Mouse (Mus musculus) left cerebral cortex, adult 2 months (tissue): ENCODE measurements around the gene Slco2a1. TPM values are rescaled to one million over a fixed set of nuclear protein-coding genes. Genes with fewer than 3 reads are reported as not detected.

Source experiments
- DNase-seq, 2 experiments: peaks; one replicate each; pipeline ENCODE4 v3.0.0; 2021 to 2022; ENCODE audit warnings: low spot score in 2 of 2, mixed read lengths in 1 of 2; ENCODE audit errors: extremely low spot score in 1 of 2
- H3K27ac ChIP-seq: fragments of 200-600 bp; 2 replicates; pipeline ENCODE4 v1.8.1; 2022
- H3K4me3 ChIP-seq: fragments of 200-600 bp; 2 replicates; pipeline ENCODE4 v1.8.1; 2022
- CTCF ChIP-seq: fragments of 200-600 bp; IDR thresholded peaks from 2 replicates; pipeline ENCODE4 v1.8.1; 2022; ENCODE audit warnings: antibody characterized with exemption, mild to moderate bottlenecking, moderate library complexity
- intact Hi-C: fragments of 180-260 bp; cut with DNase I; formaldehyde crosslinking; loops from one replicate; pipeline ENCODE4 v1.15.1; 2025
- total RNA-seq, 2 experiments: library from RNA; stranded (reverse); gene quantifications; 2 replicates each; pipeline ENCODE4 v1.2.3; 2021

Slco2a1 gene
- total RNA-seq, 2 experiments from 2014 or later: 0.89 to 1.2 TPM

DNA sequence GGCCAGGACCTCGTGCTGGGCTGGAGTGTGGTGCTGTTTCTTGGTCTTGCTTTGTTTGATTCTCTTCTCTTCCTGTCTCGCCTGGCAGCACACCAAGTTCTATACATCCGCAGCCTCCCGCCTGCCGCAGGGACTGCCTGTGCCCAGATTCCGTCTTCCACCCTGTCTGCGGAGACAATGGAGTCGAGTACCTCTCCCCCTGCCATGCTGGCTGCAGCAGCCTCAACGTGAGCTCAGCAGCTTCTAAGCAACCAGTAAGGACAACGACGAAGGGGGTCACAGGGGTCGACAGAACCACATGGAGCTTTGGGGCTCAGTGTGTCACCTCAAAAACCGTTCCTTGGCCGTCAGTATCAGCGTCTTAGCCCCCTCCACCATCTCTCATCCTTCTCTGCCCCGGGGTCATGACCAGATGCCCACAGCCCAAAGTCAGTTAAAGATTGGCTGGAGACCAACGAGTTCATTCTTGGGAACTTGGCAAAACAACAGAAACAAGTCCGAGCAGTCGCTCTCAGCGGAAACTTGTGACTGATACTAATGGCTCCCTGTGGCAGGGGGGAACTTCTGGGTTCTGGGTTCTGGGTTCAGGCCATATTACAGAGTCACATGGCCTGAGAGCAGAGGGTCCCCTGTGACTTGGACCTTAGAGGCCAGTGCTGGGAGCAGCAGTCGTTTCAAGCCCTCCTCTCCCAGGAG, 88.5 kb downstream of the Slco2a1 start:
- intact Hi-C loops: loop anchor here (5.0 kb wide), 1 partner anchor 60 kb away; no protein-coding TSS in a partner anchor
- DNase-seq: no peak

GRCm38 (mm10) chr9:103078194-103078691, 89.7 kb downstream of the Slco2a1 start:
- no peak for DNase-seq
- Histone ChIP-seq H3K27ac (no peak overlapping the region), H3K4me3 (no peak overlapping the region)
- no peak for TF ChIP-seq CTCF
- intact Hi-C loops: loop anchor here (5.0 kb wide), 1 partner anchor 61 kb away; no protein-coding TSS in a partner anchor

More for the DNA sequence above, 88.5 kb downstream of the Slco2a1 start:
- Histone ChIP-seq H3K27ac (no peak overlapping the region), H3K4me3 (no peak overlapping the region)
- no peak for TF ChIP-seq CTCF

- H3K27ac ChIP-seq: no peak overlapping the region
- intact Hi-C loops: no loop called here
- no peak for TF ChIP-seq CTCF
- DNase-seq: no peak
- no peak overlapping the region for H3K4me3 ChIP-seq
These were observed 91.7 kb downstream of the Slco2a1 start for GRCm38 (mm10) chr9:103080211-103080610.

DNA sequence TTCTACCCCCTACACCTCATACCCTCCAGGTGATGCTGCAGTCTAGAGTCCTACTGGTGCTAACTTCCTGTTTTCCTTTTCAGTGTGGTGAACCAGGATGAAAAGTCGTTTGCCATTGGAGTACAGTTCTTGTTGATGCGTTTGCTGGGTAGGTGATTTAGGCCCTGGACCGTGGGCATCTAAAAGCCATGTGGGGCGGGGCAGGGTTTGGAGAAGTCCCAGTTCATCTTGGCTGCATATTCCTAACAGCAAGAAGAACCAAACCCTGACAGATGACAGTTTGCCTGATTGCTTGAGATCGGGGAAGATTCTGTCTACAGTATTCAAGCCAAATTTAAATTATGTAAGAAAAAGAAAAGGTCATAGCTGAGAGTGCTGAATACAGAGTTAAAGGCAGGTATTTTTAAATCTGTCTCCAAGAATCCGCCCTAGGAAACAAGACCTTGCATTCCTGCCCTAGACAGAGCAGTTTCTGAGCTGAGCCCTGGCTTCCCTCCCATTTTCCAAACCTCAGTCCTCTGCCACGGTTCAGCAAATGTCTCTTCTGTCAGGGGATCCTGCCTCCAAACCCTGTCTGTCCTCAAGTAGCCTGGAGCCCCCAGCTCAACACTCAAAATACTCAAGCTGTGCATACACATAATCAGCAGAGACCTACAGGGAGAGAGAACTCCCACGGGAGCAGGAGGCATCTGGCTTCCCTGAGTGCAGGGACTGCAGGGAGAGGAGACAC, 93.9 kb downstream of the Slco2a1 start:
- no peak for TF ChIP-seq CTCF
- Histone ChIP-seq H3K4me3 (no peak overlapping the region), H3K27ac (no peak overlapping the region)
- DNase-seq: no peak
- intact Hi-C loops: no loop called here

DNA sequence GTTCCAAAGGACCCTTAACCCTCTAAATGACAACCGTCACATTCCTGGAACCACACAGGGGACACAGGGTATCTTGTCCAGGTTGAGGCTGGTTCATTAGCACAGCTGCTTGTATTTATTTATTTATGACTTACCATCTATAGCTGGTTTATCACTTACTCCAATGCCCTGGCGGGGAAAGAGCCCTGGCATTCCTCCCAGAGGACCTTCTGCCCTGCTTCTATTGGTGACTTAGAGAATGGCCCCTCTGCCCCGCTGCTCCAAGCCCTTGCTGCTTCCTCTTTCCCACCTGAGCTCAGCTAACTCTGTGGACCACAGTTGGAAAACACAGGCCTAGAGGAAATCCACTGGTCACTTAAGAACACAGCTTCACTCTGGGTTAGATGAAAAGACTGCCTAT, 94.9 kb downstream of the Slco2a1 start:
- TF ChIP-seq CTCF: no peak
- intact Hi-C loops: no loop called here
- no peak for DNase-seq
- H3K27ac ChIP-seq: no peak overlapping the region
- H3K4me3 ChIP-seq: no peak overlapping the region

GRCm38 (mm10) chr9:103086736-103087135, 98.2 kb downstream of the Slco2a1 start:
- no peak overlapping the region for H3K27ac ChIP-seq
- no peak for TF ChIP-seq CTCF
- intact Hi-C loops: no loop called here
- DNase-seq: no peak
- H3K4me3 ChIP-seq: no peak overlapping the region

GRCm38 (mm10) chr9:103087301-103087700, 98.8 kb downstream of the Slco2a1 start:
- TF ChIP-seq CTCF: no peak

GRCm38 (mm10) chr9:103088661-103089060, 100.1 kb downstream of the Slco2a1 start:
- Histone ChIP-seq H3K27ac (no peak overlapping the region), H3K4me3 (no peak overlapping the region)
- intact Hi-C loops: no loop called here
- TF ChIP-seq CTCF: no peak
- DNase-seq: no peak

More at GRCm38 (mm10) chr9:103087301-103087700, 98.8 kb downstream of the Slco2a1 start:
- no peak for DNase-seq
- Histone ChIP-seq H3K4me3 (no peak overlapping the region), H3K27ac (no peak overlapping the region)
- intact Hi-C loops: no loop called here

GRCm38 (mm10) chr9:103090116-103090875, 101.8 kb downstream of the Slco2a1 start:
- DNase-seq: no peak
- Histone ChIP-seq H3K27ac (no peak overlapping the region), H3K4me3 (no peak overlapping the region)
- intact Hi-C loops: loop anchor here (5.0 kb wide), 3 partner anchors 57 to 112 kb away; partner anchors contain the start of gene Srprb
- no peak for TF ChIP-seq CTCF

DNA sequence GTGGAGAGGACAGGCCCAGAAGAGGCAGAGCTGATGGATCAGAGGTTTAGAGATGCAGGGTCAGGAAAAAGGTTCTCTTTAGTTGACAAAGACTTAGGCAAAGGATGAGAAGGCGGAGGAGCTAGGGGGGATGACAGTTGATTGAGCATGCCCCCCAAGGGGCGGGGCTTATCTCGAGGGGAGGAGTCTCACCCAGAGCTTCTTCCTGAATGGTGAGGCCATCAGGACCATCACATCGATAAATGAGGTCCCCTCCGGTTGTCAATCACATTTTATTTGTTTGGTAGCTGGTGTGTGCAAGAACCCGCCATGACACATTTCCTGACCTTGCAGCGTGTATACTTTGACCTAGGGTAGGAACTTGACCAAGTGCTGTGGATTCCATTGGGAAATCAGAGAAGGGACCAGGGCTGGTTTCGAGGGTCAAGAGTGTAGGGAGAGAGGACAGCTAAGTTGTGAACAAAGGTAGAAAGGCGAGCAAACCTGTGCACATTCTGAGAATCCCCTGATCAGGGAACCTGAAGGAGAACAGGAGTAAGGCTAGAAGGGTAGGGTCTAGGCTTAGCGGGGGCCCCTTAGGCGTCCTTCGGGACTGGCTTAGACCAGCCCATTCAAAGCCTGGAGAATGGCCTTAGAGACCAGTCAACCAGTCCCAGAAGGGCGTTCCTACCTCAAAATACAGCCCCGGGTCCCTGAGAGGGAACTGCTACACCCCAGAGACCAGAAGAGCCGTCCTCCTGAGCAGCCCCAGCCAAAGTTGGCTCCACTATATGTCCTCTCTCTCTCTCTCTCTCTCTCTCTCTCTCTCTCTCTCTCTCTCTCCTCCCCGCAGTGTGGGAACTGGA, 102.7 kb downstream of the Slco2a1 start:
- no peak for DNase-seq
- intact Hi-C loops: loop anchor here (5.0 kb wide), 3 partner anchors 56 to 111 kb away; partner anchors contain the start of gene Srprb
- H3K27ac ChIP-seq: no peak overlapping the region
- TF ChIP-seq CTCF: no peak
- no peak overlapping the region for H3K4me3 ChIP-seq

GRCm38 (mm10) chr9:103092248-103092647, 103.7 kb downstream of the Slco2a1 start:
- TF ChIP-seq CTCF: peak; percentile 98
- intact Hi-C loops: loop anchor here (2.0 to 5.0 kb wide), 5 partner anchors 19 to 211 kb away; partner anchors contain the start of genes Rab6b and Srprb
- peak; percentile 77 to 85 for DNase-seq
- peak overlapping the region; percentile 77 for H3K27ac ChIP-seq
- H3K4me3 ChIP-seq: peak overlapping the region; percentile 46
